8 mouse cellular contexts compared by ENCODE assay signal in the genomic region with DNA sequence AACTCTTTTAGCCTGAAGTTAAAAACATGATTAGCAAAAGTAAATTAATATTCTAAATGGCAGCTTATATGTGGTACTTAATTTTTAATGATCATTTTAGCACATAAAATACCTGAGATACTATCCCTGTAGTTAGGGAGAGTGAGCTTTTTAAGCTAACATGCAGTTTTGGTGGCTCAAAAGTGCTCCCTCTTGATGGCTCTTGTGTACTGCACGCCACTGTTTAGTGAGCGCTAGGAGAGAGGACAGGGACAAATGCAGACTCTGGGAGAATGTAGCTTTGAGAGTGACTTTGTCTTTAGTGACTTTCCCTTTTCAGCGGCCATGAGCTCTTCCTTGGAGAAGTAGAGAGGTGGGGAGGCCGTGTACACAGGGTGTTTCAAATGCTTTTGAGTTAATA.
DNase-seq lines count a peak whose midpoint lies in the region; ATAC-seq and TF ChIP-seq lines count a peak whose summit lies in the region.

No protein-coding gene starts in this region.

- H3K36me3 ChIP-seq in midbrain, embryonic 13.5 days = no peaks in the 10 kb centered on the region

- H3K9me3 ChIP-seq in midbrain, embryonic 13.5 days = no peaks in the 10 kb centered on the region

- H3K4me2 ChIP-seq in midbrain, embryonic 13.5 days (replicated peaks) = no peak overlapping the region

- 56% methylated on average over 4 of the region's 4 CpGs for WGBS in midbrain, embryonic 13.5 days

- no peak overlapping the region for H3K9ac ChIP-seq in midbrain, embryonic 13.5 days (replicated peaks)

- DNase-seq in adrenal gland, adult 2 months = peak; percentile 2
- no peak for DNase-seq in adrenal gland, postnatal 4 days (ENCODE audit: low spot score in 2 of 2)
- peak in 1 of 2 experiments; percentile 21 for DNase-seq in layer of hippocampus, adult 2 months (ENCODE audit: low spot score in 2 of 2)
- no peak for DNase-seq in layer of hippocampus, adult 9-10 months (ENCODE audit: low spot score)
- DNase-seq in forelimb bud, embryonic 11.5 days (ENCODE audit: low read depth, low spot score) = peak; percentile 9
- DNase-seq in spleen, postnatal 4 days (ENCODE audit: low spot score in 2 of 2) = no peak
- no peak for DNase-seq in urinary bladder, postnatal 25 days (ENCODE audit: low spot score)

- no peak overlapping the region for H3K4me3 ChIP-seq in layer of hippocampus, adult 2 months
- no peak overlapping the region for H3K4me3 ChIP-seq in midbrain, embryonic 13.5 days (replicated peaks)

- no peak overlapping the region for H3K27ac ChIP-seq in layer of hippocampus, adult 2 months
- H3K27ac ChIP-seq in midbrain, embryonic 13.5 days = no peak overlapping the region

- no peaks in the 10 kb centered on the region for H3K27me3 ChIP-seq in midbrain, embryonic 13.5 days

- ATAC-seq in midbrain, embryonic 13.5 days = peak; percentile 58; the same call in 1 of the 2 replicates

- TF ChIP-seq CTCF in layer of hippocampus, adult 2 months (conservative IDR thresholded peaks at IDR 0.05) = peak; percentile 88

- H3K4me1 ChIP-seq in midbrain, embryonic 13.5 days (replicated peaks) = no peaks in the 10 kb centered on the region

Comparison
In these comparisons a context has a peak if more than half of its experiments do, and no peak if none do; other contexts are left out.
1. DNase-seq: peak in adrenal gland, adult 2 months (single experiment) and forelimb bud, embryonic 11.5 days (single experiment); none in adrenal gland, postnatal 4 days (0 of 2), layer of hippocampus, adult 9-10 months (single experiment), spleen, postnatal 4 days (0 of 2) and urinary bladder, postnatal 25 days (single experiment).